Mouse (Mus musculus) cerebellum, adult 18-20 months (tissue): ENCODE data around the gene 2610008E11Rik.
A peak's percentile ranks its signal among the peaks of the same experiment; 100 is the strongest.
"Not testable (repeated sequence)": the region's sequence is repeated elsewhere in the genome, so short reads cannot be mapped to it uniquely, and the experiment has no call there.

Experiments
- DNase-seq, 2 experiments: peaks; one replicate each; pipeline ENCODE4 v3.0.0; 2021

Gene 2610008E11Rik

DNA sequence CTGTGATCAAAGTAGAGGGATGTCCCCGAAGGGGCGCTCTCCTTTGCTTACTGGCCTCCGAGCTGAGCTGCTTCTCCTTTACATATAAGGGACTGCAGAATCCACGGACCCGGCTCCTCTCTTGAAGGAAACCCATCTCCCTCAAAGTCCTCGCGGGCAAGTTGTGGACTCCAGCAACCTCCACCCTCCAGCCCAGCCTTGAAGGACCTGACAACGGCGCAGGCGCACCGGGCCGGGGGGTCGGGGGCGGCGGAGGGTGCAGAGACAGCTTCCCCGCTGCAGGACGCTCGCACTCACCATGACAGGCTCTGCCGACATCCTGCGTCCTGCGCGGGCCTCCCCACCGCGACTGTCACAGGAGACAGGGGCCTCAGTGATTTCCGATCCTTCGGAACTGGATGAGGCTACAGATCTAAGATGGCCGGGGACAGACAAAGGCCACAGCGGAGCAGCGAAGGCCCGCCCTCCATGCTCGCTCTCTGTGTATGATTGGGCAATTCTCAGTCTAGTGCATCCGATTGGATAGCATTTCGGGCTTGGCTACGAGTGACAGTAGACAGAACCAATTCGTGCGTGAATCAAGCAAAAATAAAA, at the start of gene 2610008E11Rik:
2610008E11Rik (minus strand) TSS at position 440 of the 594 bp plus-strand sequence.
- DNase-seq: peak; percentile 92 to 95

DNA sequence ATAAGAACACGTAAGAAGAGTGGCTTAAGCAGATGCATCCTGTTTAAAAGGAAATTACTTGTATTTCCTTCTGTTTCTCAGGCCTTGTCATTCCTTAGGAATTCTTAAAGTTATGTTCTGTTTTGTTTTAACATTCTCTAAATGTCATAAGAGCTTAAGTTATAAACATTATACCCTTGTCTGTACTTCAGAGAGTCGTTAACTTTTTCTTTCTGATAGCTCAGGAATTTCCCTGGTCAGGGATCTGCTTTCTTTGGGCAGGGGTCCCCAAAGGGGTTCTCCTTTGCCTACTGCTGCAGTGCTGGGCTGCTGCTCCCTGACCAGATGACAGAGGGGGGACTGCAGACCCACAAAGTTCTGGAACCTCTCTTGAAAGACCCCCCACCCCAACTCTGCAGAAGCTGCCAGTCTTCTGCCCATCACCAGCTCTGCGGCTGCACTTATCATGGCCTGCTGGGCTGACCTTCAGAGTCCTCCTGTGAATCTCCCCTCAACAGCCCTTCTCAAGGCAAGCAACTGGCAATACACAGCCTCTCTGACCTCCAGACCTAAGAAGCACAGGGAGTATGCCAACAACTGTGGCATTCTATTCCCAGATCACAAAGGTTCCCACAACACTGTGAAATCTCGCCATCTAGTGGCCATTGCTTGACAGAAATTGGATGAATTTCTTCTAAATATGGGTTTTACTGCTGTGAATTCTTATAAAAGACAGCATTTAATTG, 18.9 kb upstream of the 2610008E11Rik start:
- DNase-seq: peak; percentile 56 to 60

DNA sequence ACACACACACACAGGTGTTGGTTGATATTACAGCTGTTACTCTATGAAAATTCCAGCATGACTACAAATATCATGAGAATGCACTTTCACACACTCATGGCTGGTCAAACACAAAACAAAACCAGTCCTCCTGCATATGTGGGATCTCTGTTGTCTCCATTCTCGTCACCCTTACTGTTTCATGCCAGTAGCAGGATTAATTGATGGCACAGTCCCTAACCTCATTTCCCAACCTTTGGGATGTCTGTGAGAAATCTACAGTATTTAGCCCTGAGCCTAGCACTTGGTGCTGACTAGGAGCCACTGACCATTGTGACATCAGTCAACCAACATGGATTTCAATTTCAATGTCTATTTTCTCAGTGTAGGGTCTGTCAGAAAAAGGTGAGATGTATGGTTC, 17.7 kb upstream of the 2610008E11Rik start:
- DNase-seq: no peak

DNA sequence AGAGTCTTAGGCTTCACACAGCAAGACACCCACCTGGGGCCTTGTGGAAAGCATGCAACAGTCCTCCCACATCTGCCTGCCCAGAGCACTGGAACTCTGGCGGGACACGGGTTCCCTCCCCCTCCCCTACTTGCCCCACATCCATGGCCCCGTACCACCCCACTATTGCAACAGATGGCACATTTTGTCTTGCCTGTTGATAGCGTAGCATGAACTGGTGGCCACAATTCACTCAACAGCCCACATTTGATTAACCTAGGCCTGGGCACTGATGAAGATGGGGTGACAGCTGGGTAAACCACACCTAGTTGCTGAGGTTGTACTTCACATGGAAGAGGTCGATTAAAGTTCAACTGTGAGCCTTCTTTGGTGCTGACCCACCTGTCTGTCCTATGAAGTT, 13.1 kb upstream of the 2610008E11Rik start:
- no peak for DNase-seq

DNA sequence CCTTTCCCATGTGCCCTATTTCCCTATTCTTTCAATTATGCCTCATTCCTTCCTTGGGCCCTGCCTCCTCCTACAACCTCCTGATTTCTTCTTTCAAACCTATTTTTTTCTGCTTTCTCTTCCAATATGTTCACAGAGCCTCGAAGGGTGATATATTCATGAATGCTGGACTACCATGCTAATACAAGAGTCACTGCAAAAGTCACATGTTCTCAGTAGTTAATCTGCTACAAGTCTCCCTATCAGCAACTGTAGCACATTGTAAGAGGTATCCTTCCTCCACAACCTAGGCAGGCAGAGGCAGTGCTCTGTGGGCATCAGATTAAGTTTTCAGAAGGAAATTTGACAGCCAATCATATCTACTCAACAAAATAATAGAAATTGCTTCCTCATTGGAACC, 11.8 kb upstream of the 2610008E11Rik start:
- no peak for DNase-seq

DNA sequence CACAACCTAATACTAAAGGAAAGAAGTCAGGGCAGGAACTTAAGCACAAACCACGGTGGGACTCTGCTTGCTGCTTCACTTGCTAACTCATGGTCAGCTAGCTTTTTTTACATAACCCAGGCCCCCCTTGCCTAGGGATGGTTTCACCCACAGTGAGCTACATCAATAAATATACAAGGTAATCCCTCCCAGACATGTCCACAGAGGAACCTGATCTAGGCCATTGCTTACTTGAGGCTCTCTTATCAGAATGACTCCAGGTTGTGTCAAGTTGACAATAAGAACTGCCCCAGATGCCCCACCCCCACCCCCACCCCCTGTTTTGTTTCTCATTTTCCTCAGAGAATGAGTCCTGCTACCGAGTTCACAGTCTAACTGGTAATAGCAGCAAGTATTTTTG, 10.1 kb upstream of the 2610008E11Rik start:
- no peak for DNase-seq

DNA sequence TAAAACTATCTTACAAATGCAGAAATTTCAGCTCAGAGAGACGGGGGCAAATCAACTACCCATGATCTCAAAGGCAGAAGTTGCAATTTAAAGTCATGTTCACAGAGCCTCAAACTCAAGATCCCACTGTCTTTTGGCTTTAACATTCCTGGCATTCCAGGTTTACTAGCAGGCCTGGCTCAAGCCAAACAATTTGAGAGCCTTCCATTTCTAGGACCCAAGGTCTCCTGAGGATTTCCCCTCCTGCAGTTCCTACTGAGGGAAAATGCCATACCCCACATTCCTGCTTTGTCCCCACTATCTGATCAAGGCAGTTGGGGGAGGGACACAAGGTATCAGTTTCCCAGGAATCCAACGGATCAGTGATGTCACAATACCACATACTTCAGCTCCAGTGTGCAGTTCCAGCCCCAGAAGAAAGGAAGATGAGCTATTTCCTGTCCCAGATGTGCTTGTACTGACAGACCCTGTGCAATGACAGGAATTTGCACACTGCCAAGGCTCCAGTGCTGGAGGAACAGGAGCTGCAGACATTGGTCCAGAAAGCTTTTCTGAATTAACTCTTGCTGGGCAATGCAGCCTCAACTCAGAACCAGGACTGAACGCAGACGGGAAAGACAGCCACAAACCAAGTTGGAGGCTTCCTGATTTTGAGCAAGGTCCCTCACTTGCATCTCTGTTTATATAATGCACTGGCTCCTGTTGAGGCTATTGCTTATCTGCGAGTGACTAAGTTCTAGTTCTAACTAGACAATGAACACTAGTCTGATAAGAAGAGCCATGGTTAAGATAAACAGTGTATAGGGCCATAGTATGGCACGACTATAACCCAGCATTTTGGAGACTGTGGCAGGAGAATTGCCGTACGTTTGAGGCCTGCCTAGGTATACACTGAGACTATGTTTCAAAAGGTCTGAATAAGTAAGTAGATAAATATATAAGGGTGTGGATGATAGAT, 9.2 kb upstream of the 2610008E11Rik start:
- DNase-seq: no peak

DNA sequence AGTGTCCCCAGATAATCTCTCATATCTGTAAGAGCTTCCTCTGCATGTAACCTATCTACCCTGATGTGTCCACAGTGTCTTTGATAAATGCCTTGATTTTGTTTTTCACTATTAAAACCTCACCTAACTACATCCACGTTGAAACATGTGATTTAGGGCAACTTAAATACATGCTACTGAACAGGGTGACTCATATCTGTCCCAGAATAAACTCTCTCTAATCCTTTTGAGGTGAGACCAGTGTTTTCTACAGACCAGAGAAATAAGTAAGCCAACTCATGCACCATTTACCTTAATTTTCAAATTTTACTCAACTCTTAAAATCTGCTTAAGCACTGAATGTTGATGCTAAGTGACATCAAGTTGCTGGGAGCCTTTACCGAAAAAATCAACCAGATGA, 694 bp downstream of the 2610008E11Rik start:
- no peak for DNase-seq

DNA sequence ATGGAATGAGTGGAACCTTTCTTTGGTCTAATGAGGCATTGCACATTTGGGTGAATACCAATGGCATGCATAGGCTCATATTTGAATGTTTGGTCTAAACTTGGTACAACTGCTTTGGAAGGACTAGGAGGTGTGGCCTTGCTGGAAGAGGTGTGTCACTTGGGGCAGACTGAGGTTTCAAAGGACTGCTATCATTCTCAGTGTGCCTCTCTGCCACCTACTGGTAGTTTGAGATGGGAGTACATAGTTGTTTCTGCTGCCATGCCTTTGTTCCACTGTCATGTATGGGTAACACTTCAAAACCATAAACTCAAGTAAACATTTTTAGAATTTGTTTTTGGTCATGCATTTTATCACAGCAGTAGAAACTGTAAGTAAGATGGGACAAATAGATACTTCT, 5.7 kb downstream of the 2610008E11Rik start:
- DNase-seq: no peak

DNA sequence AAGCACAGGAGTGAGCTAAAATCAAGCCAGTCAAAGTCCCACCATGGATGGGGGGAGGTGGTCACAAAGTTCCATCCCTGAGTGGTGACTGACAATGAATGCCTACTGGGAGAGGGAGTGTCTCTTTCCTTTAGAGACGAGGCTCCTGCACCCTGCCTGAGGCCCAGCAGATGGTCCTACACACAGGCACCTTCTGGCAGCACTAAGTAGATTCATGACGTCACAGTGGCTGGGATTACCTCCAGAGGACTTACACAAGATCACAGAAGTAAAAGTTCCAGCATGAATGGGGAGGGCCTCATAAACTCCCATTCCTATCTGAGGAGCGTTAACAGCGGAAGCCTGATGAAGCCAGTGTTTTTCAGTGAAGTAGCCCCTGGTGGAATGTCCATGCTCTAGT, 8.4 kb downstream of the 2610008E11Rik start:
- no peak for DNase-seq

DNA sequence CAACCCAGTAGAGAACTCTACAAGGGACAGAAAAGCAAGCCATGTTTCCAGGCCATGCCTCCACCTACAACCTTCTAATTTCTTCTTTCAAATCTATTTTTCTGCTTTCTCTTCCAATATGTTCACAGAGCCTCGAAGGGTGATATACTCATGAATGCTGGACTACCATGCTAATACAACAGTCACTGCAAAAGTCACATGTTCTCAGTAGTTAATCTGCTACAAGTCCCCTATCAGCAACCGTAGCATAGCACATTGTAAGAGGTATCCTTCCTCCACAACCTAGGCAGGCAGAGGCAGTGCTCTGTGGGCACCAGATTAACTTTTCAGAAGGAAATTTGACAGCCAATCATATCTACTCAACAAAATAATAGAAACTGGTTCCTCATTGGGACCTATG, 10.8 kb downstream of the 2610008E11Rik start:
- no peak for DNase-seq

DNA sequence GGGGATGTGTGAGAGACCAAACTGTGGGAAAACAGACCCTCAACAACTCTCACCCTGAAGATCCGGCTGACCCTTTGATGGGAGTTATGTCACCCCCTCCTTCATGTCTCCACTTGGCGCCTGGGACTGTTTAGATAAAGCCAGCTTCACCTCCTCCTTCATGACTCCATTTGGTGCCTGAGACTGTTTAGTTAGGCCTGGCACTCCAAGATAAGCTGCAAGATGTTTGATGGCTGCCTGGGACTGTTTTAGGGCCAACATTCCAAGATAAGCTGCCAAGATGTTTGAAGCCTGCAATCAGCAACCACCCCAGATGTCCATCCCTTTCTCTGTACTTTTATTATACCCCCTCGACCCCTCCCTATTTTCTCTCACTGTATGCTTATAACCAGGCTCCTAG, 40.0 kb downstream of the 2610008E11Rik start:
- not testable (repeated sequence) for DNase-seq

DNA sequence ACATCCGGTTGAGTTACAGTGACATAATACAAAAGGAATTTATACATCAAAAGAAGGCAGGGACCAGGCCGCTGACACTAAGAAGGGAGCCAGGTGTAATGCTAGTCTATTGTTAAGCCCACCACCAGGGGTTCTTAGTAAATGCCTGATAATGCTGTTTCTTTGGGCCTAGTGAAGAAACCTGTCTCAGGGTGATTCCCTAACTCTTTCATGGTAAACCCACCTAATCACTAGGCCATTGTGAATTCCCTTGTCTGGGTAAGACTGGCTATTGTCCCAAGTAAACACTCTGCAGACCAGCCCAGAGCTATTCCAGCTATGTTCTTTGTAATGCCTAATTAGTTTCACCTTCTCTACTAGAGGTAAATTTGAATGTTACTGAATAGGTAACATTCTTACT, 54.9 kb downstream of the 2610008E11Rik start:
- DNase-seq: not testable (repeated sequence)

DNA sequence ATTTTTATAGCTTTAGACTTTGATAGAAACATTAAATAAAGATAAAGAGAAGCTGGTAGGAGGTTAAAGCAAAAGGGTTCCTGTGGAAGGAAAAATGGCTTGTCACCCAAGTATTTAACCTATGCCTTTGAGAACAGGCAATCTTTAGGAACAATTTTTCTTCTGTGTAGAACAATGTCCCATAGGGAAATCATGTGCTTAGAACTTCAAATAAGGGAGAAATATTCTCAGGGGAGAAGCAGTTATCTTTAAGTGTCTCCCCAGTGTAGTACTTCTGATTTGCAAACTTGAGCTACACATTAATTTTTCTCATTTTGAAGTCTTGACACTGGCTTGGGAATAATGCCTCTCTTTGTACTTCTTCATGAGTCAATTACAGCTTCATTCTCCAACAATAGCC, 69.0 kb downstream of the 2610008E11Rik start, which contains the start of gene Olfr57:
Olfr57 (plus strand) TSS at position 301 of the 400 bp plus-strand sequence.
- no peak for DNase-seq
